Mouse (Mus musculus): ENCODE measurements around the gene Ankrd33b. TPM values are rescaled to one million over a fixed set of nuclear protein-coding genes. Genes with fewer than 3 reads are reported as not detected.
A peak's percentile ranks its signal among the peaks of the same experiment; 100 is the strongest.

Ankrd33b gene
- total and polyA plus RNA-seq, 3 experiments = 0.11 TPM; not detected in 2

- Histone ChIP-seq H3K4me1 (ENCODE audit: insufficient read depth, low read depth, low read length) (peaks cover 14% of the 10 kb centered on the region), H3K9me3 (replicated peaks) (peaks cover 1% of the 10 kb centered on the region; the same call in 1 of the 2 replicates), H3K4me3 (ENCODE audit: low read depth, low read length) (no peak overlapping the region), H3K36me3 (replicated peaks) (no peaks in the 10 kb centered on the region), H3K27me3 (ENCODE audit: insufficient read depth, low read length) (peaks cover 1% of the 10 kb centered on the region; the same call in 1 of the 2 replicates)
- DNase-seq (ENCODE audit: low spot score) (no peak), ATAC-seq (ENCODE audit: extremely low read depth, insufficient number of reproducible peaks, low FRiP score, poor library complexity, severe bottlenecking) (peak; percentile 34; the same call in 1 of the 2 replicates)
- TF ChIP-seq POLR2AphosphoS5 (IDR thresholded peaks at IDR 0.05; ENCODE audit: insufficient replicate concordance, low read depth, low read length) = no peak
- TF ChIP-seq CTCF (IDR thresholded peaks at IDR 0.05; ENCODE audit: low read depth, low read length) = no peak
- TF ChIP-seq TAL1 (conservative IDR thresholded peaks at IDR 0.05; ENCODE audit: low read depth, low read length) = no peak
- TF ChIP-seq GATA1 (IDR thresholded peaks at IDR 0.05; ENCODE audit: borderline replicate concordance, low read length) = no peak
- TF ChIP-seq GATA2 (IDR thresholded peaks at IDR 0.05; ENCODE audit: borderline replicate concordance, low read depth, low read length) = no peak
Measured at GRCm38 (mm10) chr15:31381936-31382468, 14.5 kb upstream of the Ankrd33b start.

DNA sequence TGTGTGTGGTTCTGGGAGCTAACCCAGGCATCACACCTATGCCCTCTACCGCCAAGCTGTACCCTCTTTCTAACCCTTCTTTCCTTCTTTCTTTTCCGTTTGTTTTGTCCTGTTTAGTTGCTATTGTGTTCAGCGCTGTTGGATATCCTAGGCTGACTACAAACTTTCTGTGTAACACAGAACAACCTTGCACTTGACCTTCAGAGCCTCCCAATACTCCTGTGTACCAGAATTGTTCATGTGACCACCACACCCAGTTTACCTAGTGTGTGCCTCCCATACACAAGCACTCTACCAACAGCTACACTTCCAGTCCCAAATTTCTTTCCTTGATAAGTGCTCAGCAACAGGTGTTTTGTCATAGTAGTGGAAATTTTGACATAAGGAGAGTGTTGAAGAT lies 11.9 kb upstream of the Ankrd33b start:
- H3K27me3 ChIP-seq (ENCODE audit: insufficient read depth, low read length) = peaks cover 10% of the 10 kb centered on the region
- no peaks in the 10 kb centered on the region for H3K36me3 ChIP-seq (replicated peaks)
- no peak for DNase-seq (ENCODE audit: low spot score)
- TF ChIP-seq CTCF (IDR thresholded peaks at IDR 0.05; ENCODE audit: low read depth, low read length) (no peak), GATA2 (IDR thresholded peaks at IDR 0.05; ENCODE audit: borderline replicate concordance, low read depth, low read length) (no peak), TAL1 (conservative IDR thresholded peaks at IDR 0.05; ENCODE audit: low read depth, low read length) (no peak), POLR2AphosphoS5 (IDR thresholded peaks at IDR 0.05; ENCODE audit: insufficient replicate concordance, low read depth, low read length) (no peak), GATA1 (IDR thresholded peaks at IDR 0.05; ENCODE audit: borderline replicate concordance, low read length) (no peak)
- no peak overlapping the region for H3K4me3 ChIP-seq (ENCODE audit: low read depth, low read length)
- peaks cover 14% of the 10 kb centered on the region for H3K4me1 ChIP-seq (ENCODE audit: insufficient read depth, low read depth, low read length)
- H3K9me3 ChIP-seq (replicated peaks) = no peaks in the 10 kb centered on the region
- ATAC-seq (ENCODE audit: extremely low read depth, insufficient number of reproducible peaks, low FRiP score, poor library complexity, severe bottlenecking) = no peak

DNA sequence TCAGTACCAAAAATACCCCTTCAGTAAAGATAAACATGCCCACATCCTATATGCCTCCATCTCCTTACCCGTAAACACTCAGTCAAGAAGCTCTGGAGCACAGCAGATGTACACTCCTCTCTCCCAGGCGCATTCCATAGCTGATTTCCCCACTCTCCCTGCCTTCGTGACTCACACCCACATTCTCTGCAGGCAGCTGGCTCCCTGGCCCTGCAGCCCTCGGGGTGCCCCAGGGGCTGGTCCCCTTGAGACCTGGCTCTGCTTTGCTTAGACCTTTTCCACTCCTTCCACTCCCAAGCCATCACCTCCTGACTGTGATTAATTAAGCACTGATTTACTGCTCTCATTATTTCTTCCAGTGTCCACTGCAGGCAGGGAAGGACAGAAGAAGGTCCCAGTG lies 7.7 kb upstream of the Ankrd33b start:
- Histone ChIP-seq H3K27me3 (ENCODE audit: insufficient read depth, low read length) (peaks cover 12% of the 10 kb centered on the region), H3K9me3 (replicated peaks) (no peaks in the 10 kb centered on the region), H3K4me3 (ENCODE audit: low read depth, low read length) (no peak overlapping the region), H3K4me1 (ENCODE audit: insufficient read depth, low read depth, low read length) (peaks cover 37% of the 10 kb centered on the region), H3K36me3 (replicated peaks) (no peaks in the 10 kb centered on the region)
- ATAC-seq (ENCODE audit: extremely low read depth, insufficient number of reproducible peaks, low FRiP score, poor library complexity, severe bottlenecking) (no peak), DNase-seq (ENCODE audit: low spot score) (no peak)
- TF ChIP-seq TAL1 (conservative IDR thresholded peaks at IDR 0.05; ENCODE audit: low read depth, low read length) (no peak), CTCF (IDR thresholded peaks at IDR 0.05; ENCODE audit: low read depth, low read length) (no peak), GATA1 (IDR thresholded peaks at IDR 0.05; ENCODE audit: borderline replicate concordance, low read length) (no peak), GATA2 (IDR thresholded peaks at IDR 0.05; ENCODE audit: borderline replicate concordance, low read depth, low read length) (no peak), POLR2AphosphoS5 (IDR thresholded peaks at IDR 0.05; ENCODE audit: insufficient replicate concordance, low read depth, low read length) (no peak)

DNA sequence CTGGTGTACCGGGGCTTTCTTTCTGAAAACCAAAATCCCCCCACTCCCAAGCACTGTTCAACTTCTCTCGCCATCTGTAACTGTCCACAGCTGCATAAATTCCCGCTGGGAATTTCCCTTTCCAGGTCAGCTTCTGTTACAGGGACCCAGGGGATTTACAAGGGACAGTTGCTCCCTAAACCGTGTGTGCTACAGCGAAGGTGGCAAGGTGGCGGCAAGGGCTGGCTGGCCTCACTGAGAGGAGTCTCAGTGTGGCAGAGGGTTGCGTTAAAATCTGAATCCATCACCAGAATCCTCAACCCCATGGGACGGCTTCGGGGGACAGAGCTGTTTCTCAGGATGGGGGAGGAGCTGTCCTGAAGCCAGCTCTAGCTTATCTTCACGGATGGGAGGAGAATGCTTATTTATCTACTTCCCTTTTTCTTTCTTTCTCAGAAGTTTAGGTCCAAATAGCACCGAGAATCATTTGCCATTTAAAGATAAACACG lies 1.6 kb upstream of the Ankrd33b start:
- H3K4me3 ChIP-seq (ENCODE audit: low read depth, low read length) = peak overlapping the region; percentile 41; the same call in 1 of the 2 replicates
- TF ChIP-seq POLR2AphosphoS5 (IDR thresholded peaks at IDR 0.05; ENCODE audit: insufficient replicate concordance, low read depth, low read length) (no peak), GATA2 (IDR thresholded peaks at IDR 0.05; ENCODE audit: borderline replicate concordance, low read depth, low read length) (no peak), GATA1 (IDR thresholded peaks at IDR 0.05; ENCODE audit: borderline replicate concordance, low read length) (no peak), CTCF (IDR thresholded peaks at IDR 0.05; ENCODE audit: low read depth, low read length) (no peak), TAL1 (conservative IDR thresholded peaks at IDR 0.05; ENCODE audit: low read depth, low read length) (no peak)
- H3K36me3 ChIP-seq (replicated peaks) = no peaks in the 10 kb centered on the region
- peaks cover 29% of the 10 kb centered on the region for H3K9me3 ChIP-seq (replicated peaks)
- H3K4me1 ChIP-seq (ENCODE audit: insufficient read depth, low read depth, low read length) = peaks cover 50% of the 10 kb centered on the region
- ATAC-seq (ENCODE audit: extremely low read depth, insufficient number of reproducible peaks, low FRiP score, poor library complexity, severe bottlenecking) (peak; percentile 86), DNase-seq (ENCODE audit: low spot score) (peak; percentile 63)
- peaks cover 11% of the 10 kb centered on the region; the same call in 1 of the 2 replicates for H3K27me3 ChIP-seq (ENCODE audit: insufficient read depth, low read length)

DNA sequence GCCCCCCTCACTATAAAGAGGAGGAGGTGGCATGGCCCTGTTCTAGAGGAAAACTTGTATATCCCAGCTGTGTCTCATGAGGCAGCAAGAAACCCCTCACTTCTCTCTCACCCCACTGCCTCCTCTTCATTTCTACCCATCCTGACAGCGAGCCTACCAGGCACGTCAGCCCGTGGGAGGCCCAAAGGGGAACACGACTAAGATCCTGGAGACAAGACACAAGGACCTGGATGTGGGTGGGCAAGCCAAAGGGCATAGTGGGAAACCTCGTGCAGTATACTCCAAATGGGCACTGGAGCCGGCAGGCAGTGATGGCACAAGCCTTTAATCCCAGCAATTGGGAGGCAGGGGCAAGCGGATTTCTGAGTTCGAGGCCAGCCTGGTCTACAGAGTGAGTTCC lies 1.0 kb upstream of the Ankrd33b start:
- peaks cover 29% of the 10 kb centered on the region for H3K9me3 ChIP-seq (replicated peaks)
- no peak overlapping the region for H3K4me3 ChIP-seq (ENCODE audit: low read depth, low read length)
- H3K4me1 ChIP-seq (ENCODE audit: insufficient read depth, low read depth, low read length) = peaks cover 46% of the 10 kb centered on the region
- no peak for TF ChIP-seq GATA2 (IDR thresholded peaks at IDR 0.05; ENCODE audit: borderline replicate concordance, low read depth, low read length)
- TF ChIP-seq GATA1 (IDR thresholded peaks at IDR 0.05; ENCODE audit: borderline replicate concordance, low read length) = no peak
- TF ChIP-seq CTCF (IDR thresholded peaks at IDR 0.05; ENCODE audit: low read depth, low read length) = no peak
- TF ChIP-seq TAL1 (conservative IDR thresholded peaks at IDR 0.05; ENCODE audit: low read depth, low read length) = no peak
- no peak for TF ChIP-seq POLR2AphosphoS5 (IDR thresholded peaks at IDR 0.05; ENCODE audit: insufficient replicate concordance, low read depth, low read length)
- H3K36me3 ChIP-seq (replicated peaks) = no peaks in the 10 kb centered on the region
- DNase-seq (ENCODE audit: low spot score) (no peak), ATAC-seq (ENCODE audit: extremely low read depth, insufficient number of reproducible peaks, low FRiP score, poor library complexity, severe bottlenecking) (no peak)
- peaks cover 10% of the 10 kb centered on the region; the same call in 1 of the 2 replicates for H3K27me3 ChIP-seq (ENCODE audit: insufficient read depth, low read length)

DNA sequence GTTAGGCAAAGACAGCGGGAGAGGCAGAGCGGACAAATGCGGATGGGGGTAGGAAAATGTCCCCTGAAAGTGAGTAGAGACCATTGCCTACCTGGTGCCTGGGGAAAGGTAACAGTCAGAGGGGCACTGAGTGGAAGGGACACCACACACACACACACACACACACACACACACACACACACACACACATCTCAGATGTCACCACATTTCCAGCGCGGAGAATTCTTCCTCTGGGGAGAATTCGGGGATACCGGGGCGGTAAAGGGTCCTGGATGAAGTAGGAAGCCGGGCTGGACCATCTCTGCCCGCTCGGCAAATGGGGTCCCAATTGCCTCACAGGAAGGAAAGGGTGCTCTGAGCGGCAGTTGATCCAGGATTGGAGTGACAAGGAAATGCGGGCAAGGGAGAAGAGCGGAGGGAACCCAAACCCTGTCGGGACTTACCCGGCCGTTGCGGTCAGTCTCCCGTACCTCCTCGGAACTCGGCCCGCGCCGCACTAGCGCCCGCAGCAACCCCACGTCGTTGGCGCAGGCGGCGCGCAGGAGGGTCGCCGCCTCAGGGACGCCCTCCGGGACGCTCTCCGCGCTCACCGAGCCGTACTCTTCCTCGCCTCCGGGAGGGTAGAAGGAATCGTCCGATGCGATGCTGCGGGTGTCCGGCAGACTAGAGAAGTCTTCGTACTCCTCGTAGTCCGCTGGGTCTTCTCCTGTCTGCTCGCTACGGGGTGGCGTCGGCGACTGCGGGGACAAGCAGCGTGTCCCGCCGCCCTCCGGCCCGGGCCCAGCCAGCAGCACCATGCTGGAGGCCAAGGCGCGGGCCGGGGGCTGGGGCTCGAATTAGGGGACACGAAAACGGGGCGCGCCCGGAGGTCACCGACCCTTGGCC lies 688 bp downstream of the Ankrd33b start:
- no peak overlapping the region; the same call in 1 of the 2 replicates for H3K4me3 ChIP-seq (ENCODE audit: low read depth, low read length)
- TF ChIP-seq POLR2AphosphoS5 (IDR thresholded peaks at IDR 0.05; ENCODE audit: insufficient replicate concordance, low read depth, low read length) = no peak
- TF ChIP-seq TAL1 (conservative IDR thresholded peaks at IDR 0.05; ENCODE audit: low read depth, low read length) = no peak
- no peak for TF ChIP-seq GATA2 (IDR thresholded peaks at IDR 0.05; ENCODE audit: borderline replicate concordance, low read depth, low read length)
- TF ChIP-seq CTCF (IDR thresholded peaks at IDR 0.05; ENCODE audit: low read depth, low read length) = no peak
- no peak for TF ChIP-seq GATA1 (IDR thresholded peaks at IDR 0.05; ENCODE audit: borderline replicate concordance, low read length)
- ATAC-seq (ENCODE audit: extremely low read depth, insufficient number of reproducible peaks, low FRiP score, poor library complexity, severe bottlenecking) = no peak
- H3K4me1 ChIP-seq (ENCODE audit: insufficient read depth, low read depth, low read length) = peaks cover 31% of the 10 kb centered on the region
- peaks cover 29% of the 10 kb centered on the region for H3K9me3 ChIP-seq (replicated peaks)
- DNase-seq (ENCODE audit: low spot score) = no peak
- H3K27me3 ChIP-seq (ENCODE audit: insufficient read depth, low read length) = peaks cover 9% of the 10 kb centered on the region; the same call in 1 of the 2 replicates
- H3K36me3 ChIP-seq (replicated peaks) = no peaks in the 10 kb centered on the region
